Mouse (Mus musculus): Measurements from ENCODE around the gene Tmem130.
A peak's percentile ranks its signal among the peaks of the same experiment; 100 is the strongest.

Gene Tmem130

GRCm38 (mm10) chr5:144761161-144761868, at the start of gene Tmem130:
Gene Tmem130, minus strand, starts transcription at chr5:144761818.
- DNase-seq (ENCODE audit: low spot score in 2 of 2): no peak

DNA sequence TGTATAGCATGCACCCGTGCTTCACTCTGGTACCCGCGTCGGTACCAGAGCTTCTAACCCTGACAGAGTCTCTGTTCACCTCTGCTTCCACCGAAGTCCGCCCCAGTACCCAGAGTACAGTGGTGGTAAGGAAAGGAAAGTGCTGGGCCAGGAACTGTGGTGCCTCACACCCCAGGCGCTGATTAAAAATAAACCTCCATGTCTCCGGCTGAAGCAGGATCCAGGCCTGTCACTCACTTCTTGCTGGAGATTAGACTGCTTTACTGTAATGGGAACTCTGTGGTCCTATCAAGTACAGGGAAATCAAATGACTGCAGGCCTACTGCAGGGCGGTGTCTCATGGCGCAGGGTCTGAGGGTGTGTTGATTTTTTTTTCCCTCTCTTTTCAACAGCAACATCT, 45.3 kb upstream of the Tmem130 start:
- DNase-seq (ENCODE audit: low spot score in 2 of 2): no peak

GRCm38 (mm10) chr5:144804181-144804580, 42.6 kb upstream of the Tmem130 start:
- peak; percentile 5 to 43 for DNase-seq (ENCODE audit: low spot score in 2 of 2)

GRCm38 (mm10) chr5:144803066-144803465, 41.4 kb upstream of the Tmem130 start:
- no peak for DNase-seq (ENCODE audit: low spot score in 2 of 2)

GRCm38 (mm10) chr5:144797116-144797515, 35.5 kb upstream of the Tmem130 start:
- DNase-seq (ENCODE audit: low spot score in 2 of 2): no peak

DNA sequence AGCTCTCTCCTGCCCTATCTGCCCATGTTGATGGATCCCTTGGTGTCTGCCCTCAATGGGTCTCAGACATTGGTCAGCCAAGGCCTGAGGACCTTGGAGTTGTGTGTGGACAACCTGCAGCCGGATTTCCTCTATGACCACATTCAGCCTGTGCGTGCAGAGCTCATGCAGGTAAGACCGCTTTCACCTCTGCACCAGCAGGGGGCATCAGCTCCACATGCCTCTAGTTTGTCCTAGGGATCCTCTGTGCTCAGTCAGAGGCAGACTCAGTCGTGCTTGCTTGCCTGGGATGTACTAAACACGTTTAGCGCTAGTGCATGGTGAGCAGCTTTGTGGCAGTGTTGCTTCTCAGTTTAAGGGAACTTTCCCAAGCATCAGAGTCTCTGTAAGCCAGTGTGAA, 33.1 kb upstream of the Tmem130 start:
- no peak for DNase-seq (ENCODE audit: low spot score in 2 of 2)

DNA sequence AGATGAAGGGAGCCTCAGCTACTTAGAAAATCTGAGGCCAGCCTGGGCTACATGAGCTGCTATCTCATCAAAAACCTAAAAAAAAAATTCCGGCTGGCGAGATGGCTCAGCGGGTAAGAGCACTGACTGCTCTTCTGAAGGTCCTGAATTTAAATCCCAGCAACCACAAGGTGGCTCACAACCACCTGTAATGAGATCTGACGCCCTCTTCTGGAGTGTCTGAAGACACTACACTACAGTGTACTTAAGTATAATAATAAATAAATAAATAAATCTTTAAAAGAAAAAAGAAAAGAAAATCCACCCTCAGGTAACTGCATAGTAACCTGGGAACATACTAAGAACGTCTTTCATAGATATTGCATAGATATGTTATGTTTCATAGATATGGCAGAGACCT, 31.8 kb upstream of the Tmem130 start:
- no peak for DNase-seq (ENCODE audit: low spot score in 2 of 2)

DNA sequence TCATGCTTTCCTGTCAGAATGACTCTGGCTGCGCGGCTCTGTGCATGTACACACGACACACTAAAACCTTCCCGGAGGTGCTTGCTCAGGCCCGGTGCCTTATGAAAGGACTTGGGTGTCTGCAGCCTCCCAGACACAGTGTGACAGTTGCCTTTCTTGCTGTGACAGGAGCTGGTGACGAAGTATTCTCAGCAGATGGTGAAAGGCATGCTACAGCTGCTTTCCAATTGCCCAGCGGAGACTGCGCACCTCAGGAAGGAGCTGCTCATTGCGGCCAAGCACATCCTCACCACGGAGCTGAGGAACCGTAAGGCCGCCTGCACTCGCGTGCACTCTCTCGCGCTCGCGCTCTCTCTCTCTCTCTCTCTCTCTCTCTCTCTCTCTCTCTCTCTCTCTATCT, 24.8 kb upstream of the Tmem130 start:
- no peak for DNase-seq (ENCODE audit: low spot score in 2 of 2)

- DNase-seq (ENCODE audit: low spot score in 2 of 2): no peak
Observed at GRCm38 (mm10) chr5:144780654-144781053, 19.0 kb upstream of the Tmem130 start.

GRCm38 (mm10) chr5:144773231-144773630, 11.6 kb upstream of the Tmem130 start:
- DNase-seq (ENCODE audit: low spot score in 2 of 2): no peak

- DNase-seq (ENCODE audit: low spot score in 2 of 2): no peak
Observed at GRCm38 (mm10) chr5:144769067-144769482, 7.5 kb upstream of the Tmem130 start.

DNA sequence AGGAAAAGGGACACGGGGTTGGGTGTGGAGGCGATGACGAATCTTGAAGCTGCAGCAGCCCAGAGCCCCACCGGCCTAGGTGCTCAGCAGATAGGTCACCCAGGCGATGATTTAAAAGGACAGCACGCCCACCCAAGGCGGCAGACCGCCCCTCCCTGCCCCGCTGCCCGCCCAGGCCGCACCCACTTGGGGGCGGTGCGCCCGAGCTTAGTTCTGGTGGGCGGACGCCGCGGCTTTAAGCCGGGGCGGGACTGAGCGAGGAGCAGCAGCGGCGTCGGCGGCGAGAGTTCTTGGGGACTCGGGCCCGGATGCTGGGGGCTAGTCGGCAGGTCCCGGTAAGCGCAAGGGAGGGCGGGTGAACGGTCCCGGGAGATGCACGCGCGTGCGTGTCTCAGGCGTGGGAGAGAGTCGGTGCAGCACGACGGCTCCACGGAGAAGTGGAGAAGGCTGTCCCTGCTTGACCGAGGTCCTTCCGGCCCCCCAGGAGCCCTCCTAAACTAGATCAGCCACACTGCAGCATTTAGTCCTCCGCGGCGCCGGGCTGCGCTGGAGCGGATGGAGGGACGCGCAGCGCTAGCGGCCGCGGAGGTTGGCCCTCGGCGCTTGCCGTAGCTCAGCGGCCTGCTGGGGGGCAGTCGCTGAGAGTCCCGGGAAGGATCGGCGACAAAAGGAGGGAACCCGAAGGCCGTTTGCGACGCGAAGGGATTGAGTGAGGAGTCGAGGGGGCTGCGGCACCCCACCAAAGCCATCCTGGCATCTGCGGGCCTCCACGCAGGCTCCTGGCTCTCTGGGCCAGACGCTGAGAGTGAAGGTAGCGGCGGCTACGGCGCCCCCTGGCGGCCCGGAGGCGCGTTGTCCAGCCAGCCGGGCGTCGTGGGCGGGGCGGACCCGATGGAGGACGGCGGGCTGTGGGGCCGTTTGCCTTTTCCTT, 6.6 kb upstream of the Tmem130 start:
- DNase-seq (ENCODE audit: low spot score in 2 of 2): peak; percentile 85 to 88

- DNase-seq (ENCODE audit: low spot score in 2 of 2): peak in 1 of 2 experiments; percentile 12
Observed at GRCm38 (mm10) chr5:144767106-144767798, 5.6 kb upstream of the Tmem130 start, which contains the start of gene Trrap. Gene Trrap, plus strand, starts transcription at chr5:144767732.

DNA sequence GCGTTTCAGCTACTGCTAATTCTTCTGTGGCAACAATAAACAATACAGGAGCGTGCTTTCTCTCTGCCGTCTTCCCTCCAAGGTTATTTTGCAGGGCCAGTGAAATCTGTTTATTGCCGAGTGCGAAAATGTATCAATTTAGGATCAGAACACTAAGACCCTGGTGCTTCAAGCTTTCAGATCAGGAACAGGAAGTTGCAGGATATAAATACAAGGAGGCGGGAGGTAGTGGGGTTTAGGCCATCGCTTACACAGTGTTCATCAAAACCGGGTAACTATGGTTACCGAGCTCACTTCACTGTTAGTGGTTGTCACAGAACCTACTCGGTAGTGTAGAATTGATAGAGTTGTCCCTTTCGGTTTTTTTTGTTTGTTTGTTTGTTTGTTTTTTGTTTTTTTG, 5.0 kb upstream of the Tmem130 start:
- no peak for DNase-seq (ENCODE audit: low spot score in 2 of 2)

DNA sequence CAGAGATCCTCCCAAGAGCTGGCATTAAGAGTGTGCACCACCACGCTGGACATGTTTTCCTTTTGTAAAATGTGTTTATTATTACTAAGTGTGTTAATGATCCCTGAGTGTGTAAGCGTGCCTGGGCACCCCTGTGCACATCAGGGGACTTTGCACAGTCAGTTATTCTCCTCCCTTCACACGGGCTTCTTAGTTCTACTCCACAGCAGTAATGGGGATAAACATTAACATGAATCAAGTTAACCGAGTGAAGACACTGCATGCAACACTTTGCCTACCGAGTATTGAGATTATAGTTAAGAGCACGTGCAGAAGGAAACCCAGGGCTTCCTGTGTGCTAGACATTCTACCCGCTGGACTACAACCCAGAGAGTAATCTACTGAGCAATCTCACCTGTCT, 4.4 kb upstream of the Tmem130 start:
- no peak for DNase-seq (ENCODE audit: low spot score in 2 of 2)

GRCm38 (mm10) chr5:144758422-144758821, 3.2 kb downstream of the Tmem130 start:
- DNase-seq (ENCODE audit: low spot score in 2 of 2): no peak

GRCm38 (mm10) chr5:144757402-144757801, 4.2 kb downstream of the Tmem130 start:
- no peak for DNase-seq (ENCODE audit: low spot score in 2 of 2)

- no peak for DNase-seq (ENCODE audit: low spot score in 2 of 2)
Observed at GRCm38 (mm10) chr5:144755191-144755590, 6.4 kb downstream of the Tmem130 start.

- DNase-seq (ENCODE audit: low spot score in 2 of 2): peak in 1 of 2 experiments; percentile 22
Observed at GRCm38 (mm10) chr5:144753041-144753440, 8.6 kb downstream of the Tmem130 start.

DNA sequence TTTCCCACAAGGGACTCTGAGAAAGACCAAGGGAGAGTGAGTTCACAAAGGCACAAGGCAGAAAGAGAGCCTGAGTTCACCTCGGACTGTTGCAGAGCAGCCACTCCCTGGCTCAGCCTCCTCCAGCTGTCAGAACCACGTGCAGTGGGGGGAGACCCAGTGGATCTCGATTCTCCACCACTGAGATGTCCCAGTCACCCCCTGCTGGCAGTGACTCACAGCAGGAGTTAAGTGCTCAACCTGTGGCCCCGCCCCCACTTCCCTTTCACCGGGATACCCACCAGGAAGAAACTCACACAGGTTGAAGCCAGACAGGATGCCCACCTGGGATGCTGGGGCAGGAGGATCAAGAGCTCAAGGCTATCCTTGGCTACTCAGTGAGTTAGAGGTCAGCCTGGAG, 9.2 kb downstream of the Tmem130 start:
- DNase-seq (ENCODE audit: low spot score in 2 of 2): no peak

DNA sequence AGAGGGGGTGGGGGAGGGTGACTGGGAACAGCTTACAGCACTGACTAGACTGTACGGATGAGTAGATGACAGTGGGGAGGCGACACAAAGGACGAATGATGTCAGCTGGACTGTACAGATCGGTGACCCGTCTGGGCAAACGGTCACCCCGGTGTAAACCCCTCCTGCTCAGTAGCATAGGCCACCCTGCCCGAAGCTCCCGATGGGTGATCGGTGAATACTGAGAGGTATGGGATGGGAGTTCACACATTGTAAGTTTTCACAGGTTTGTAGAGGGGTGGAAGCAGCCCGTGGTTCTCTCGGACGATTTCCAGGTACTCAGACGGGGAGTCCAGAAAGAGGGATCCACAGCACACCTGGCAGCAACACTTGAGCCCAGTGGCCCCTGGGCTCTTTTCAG, 24.5 kb downstream of the Tmem130 start:
- no peak for DNase-seq (ENCODE audit: low spot score in 2 of 2)

DNA sequence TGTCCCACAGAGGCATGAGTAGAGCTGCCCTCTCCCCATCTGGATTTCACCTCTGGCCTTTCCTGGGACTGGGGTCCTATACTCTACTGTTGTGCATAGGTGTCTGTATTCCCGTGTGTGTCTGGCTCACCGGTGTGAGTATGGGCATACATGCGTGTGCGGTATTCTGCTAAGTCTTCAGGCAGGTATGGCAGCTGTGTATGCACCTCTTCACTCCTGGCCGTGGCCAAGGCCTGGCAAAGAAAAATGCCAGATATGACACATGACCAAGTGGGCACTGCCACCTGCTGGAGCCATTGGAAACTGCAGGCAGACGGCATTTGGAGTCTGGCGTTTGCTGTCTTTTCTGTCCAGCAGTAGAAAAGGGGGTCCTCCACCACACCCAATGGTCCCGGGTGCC, 26.7 kb downstream of the Tmem130 start:
- peak in 1 of 2 experiments; percentile 52 for DNase-seq (ENCODE audit: low spot score in 2 of 2)

All from heart, adult 9 months (tissue).